Mouse (Mus musculus) embryo, embryonic 10.5 days (tissue): ENCODE measurements at regions not wholly inside any gene's neighbourhood (a gene's known extent, or its start where the extent isn't known, plus 50 kb on each side); places are given as distances from the start of the nearest gene placed in this dataset.

Source experiments
- DNase-seq: peaks from one replicate; pipeline ENCODE4 v3.0.0-alpha.2; 2015; ENCODE audit warnings: low spot score

- peak; percentile 24 for DNase-seq
Observed at GRCm38 (mm10) chr3:39062415-39062814, 175.7 kb downstream of the Fat4 start.

- DNase-seq = no peak
Observed at GRCm38 (mm10) chr3:39065457-39065856, 178.7 kb downstream of the Fat4 start.

- no peak for DNase-seq
Observed at GRCm38 (mm10) chr3:39069011-39069410, 182.3 kb downstream of the Fat4 start.

DNA sequence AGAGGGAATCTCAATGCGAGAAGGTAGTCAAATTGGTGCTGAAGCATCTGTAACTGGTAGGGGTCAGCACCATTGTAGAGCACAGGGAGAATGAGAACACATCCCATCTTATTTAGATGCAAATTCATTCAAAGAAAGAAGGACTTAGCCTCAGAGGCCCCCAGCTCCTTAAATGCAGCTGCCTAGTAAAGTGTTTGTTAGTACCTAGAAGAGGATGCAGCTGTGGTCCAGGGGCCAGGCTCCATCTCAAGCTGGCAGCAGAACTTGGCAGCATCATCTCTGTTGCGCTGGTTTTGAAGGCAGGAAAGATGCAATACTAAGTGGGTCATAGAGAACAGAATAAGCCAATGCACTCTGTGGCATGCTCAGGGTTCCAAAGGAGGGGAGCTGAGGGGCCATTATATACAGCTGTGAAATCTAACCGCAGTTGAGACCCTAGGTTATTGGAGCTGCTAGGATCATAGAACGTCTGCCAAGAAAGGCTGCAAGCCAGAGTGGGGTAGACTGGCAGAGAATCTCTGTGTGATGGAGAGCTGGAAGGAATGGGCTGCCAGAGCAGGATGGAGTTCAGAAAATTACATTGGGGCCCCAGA is 196.0 kb downstream of the Fat4 start:
- no peak for DNase-seq

DNA sequence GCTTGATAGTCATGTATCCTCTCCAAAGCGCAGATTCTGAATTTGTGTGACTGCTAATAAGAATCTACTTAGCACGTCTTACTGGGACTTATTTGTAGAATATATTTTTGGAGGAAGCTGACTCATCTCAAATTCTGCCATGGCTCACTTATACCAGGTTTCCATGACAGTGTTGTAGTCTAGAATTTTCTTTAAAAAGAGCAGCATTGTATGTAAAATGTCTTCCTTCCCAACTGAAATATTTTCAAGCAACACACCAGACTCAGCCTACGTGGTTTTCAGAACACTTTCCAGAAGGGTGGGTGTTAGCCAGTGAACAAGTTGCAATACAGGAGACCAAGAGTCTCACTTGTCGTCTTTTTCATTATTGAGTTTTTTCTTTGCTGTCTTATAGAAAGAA is 202.2 kb downstream of the Fat4 start:
- DNase-seq = no peak

DNA sequence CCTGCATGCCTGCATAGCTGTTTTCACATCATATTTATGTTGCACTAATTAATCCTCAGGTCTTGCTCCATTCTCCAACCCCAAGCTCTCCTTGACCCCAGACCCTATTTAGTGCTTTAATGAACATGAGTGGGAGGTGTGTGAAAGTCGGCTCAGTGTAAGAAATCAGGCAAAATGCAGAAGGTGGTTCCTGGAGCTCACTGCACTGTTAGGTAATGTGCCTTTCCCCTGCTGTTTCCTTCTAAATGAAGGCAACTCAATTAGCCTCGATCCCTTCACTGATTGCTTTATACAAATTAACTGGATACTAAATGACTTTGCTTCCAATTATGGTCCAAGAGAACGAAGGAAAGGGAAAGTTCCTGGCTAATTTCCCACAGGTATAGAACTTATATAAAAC is 215.6 kb downstream of the Fat4 start:
- no peak for DNase-seq

GRCm38 (mm10) chr3:39109756-39110392 is 223.1 kb downstream of the Fat4 start:
- DNase-seq = no peak

DNA sequence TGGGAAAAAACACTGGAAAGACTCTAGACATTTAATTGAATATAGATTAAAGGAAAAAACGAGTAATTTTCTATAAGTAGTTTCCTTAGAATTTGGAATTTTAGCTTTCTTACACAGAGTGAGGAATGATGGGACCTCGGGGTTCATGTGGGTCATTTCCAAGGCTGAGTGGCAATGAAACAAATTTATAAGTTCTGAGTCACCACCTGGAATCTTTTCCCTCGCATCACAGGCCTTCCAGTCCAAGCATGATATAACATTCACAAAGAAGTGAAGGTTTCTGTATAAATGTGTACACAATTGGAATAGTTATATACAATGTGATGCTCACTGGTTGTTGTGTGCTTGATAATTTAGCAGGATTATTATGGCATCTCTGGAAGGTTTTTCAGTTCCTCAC is 227.3 kb downstream of the Fat4 start:
- DNase-seq = no peak

DNA sequence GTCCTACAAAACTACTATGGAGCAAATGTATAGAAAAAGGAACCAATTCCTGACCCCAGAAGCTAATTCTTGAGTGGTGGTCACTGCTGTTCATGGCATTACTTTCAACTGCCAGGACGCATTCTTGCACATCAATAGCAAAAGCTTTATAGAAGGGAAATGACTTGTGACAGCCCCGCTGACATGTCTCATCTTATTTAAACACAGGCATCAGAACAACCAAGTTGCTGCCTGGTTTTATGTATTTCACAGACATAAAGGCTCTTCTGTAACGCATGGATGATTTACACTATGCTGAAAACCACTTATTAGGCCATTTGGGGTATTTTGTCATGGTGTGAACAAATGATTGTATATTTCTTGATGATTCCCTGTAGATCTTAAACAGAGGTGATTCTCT is 228.1 kb downstream of the Fat4 start:
- no peak for DNase-seq

DNA sequence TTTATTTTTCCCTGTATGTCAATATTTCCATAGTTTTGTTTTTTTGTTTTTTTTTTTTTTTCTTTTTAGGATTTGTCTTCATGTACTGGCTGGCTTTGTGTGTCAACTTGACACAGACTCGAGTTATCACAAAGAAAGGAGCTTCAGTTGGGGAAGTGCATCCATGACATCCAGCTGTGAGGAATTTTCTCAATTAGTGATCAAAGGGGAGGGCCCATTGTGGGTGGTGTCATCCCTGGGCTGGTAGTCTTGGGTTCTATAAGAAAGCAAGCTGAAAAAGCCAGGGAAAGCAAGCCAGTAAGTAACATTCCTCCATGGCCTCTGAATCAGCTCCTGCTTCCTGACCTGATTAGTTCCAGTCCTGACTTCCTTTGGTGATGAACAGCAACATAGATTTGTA is 228.7 kb downstream of the Fat4 start:
- no peak for DNase-seq

DNA sequence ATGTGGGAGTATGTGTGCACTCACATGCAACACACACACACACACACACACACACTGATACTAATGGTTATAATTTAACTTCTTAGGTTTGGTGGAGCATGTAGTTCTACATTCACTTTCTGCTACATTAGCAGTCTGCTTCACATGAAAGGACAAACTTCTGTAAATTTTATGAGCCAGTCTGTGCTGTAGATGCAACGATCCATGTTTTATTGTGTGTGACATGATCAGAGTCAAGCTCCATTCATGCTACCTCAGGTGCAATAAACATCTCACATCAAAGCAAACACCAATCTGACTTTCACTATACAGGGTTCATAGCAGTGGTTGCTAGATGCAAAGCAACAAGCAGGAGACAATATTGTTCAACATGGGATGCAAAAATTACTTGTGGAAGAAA is 235.5 kb downstream of the Fat4 start:
- DNase-seq = no peak

DNA sequence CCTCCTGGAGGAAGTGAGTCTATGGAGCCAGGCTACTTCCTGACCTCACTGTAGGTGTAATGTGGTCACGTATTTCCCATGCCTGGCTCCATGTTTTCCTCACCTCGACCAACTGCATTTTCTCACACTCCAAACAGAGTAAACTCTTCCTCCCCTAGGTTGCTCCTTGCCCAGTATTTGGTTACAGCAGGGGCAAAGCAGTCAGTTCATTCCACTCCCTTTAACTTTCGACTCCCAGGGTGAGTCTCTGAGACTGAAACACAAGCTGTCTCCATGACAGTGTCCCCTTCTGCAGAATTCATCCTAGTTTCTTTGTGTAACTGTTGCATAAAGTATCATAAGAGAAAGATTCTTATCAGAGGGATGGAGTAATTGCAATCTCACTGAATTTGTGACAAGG is 243.8 kb downstream of the Fat4 start:
- DNase-seq = no peak

GRCm38 (mm10) chr3:39165006-39165667 is 278.4 kb downstream of the Fat4 start:
- DNase-seq = no peak

- no peak for DNase-seq
Observed at GRCm38 (mm10) chr3:39182646-39183045, 295.9 kb downstream of the Fat4 start.

GRCm38 (mm10) chr3:39195102-39195501 is 308.4 kb downstream of the Fat4 start:
- no peak for DNase-seq

- DNase-seq = peak; percentile 9
Observed at GRCm38 (mm10) chr3:39202662-39203061, 315.9 kb downstream of the Fat4 start.

DNA sequence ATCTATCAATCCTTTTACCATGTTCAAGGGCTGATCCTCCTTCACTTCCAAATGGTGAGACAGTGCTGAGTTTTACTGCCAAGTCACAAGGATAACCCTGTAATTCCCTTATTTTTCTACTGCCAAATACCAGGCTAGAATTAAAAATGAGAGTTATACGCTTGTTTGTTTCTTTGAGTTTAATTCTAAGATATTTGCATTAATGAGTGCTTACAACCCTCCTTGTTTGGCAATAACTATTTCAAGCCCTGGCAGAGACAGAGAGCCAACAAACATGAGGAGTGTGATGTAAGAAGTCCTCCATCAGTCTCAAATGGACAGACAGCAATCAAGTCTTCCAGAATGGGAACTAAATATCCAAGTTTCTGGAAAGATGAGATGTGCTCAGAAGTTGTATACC is 321.9 kb downstream of the Fat4 start:
- no peak for DNase-seq

DNA sequence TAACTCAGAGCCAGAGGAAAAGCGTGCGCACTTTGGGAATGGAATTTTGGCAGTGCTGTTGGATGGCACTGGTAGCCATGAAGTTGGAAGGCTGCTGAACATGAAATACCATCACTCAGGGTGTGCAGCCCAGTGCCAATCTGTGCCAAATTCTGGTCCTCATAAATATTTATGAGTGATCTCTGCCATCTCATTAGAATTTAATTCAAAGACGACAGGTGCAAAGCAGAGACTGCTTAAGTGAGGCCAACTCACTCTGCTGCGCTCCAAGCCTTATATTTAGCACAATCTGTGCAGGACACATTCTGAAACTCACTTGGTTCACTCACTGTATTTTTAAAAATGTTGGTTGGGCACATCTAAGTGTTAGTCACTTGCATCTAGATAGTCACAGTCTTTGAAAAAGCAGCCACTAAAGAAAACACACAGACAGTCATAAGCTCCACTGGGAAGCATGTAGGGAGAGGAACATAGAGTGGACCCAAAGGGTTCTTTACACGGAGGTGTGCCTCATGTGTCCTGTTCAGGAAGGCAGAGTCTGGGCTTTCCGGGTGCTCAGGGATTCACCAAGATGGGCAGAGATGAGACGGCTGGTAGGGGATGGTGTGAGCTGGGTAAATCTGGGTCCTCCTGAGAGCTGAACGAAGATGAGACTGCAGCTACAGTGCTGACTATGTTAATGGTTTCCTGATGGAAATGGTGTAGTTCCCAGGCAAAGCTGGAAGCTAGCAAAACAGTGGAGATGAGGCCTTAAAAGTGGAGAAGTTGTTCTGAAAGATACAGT is 322.8 kb downstream of the Fat4 start:
- no peak for DNase-seq

DNA sequence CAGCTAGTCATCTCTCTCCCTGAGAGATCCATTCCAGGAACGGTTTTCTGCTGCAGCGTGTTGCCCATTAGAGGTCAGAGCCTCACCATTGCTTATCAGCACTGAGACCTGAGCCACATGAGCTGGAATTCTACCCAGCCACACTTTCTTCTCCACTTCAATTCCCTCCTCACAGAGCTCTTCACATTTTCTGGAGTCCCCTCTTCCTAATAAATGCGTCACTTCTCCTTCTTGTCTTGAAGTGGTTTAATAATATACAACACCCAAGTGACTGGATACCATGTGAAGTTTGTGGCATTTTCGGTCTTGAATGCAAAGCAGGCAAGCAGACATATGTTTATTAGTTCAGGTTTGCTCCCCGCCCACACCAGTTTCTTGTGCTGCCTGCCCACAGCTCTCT is 324.9 kb downstream of the Fat4 start:
- peak; percentile 6 for DNase-seq

DNA sequence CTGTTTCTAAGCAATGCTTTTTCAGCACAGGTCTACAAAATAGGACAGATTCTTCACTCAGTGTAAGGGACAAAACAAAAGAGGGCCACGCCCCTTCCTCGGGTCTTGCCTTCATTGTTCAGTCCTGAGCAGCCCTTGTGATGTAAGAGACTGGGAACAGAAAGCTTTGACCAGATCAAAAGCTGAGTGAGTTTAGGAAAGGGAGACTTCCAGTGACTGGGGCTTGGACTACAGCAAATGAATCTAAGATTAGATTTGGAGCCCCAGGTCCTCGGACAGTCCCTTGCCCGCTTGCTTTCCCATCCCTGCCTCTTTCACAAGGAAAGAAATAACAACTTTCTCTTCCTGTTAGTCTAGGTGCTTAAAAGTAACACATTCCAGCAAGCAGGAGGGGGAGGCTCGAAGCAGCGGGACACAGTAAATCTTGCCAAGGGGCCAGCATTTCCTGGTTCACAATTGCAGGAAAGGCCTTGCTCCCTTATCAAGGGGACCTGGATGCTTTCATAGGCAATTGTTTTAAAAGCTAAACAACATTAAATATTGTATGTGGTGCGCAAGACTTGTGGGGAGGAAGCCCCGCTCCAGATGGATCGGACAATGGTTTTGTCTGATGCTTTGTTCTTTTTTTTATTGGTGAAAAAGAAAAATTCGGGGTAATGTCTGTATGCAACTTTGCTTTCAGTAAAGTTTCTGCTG is 333.4 kb downstream of the Fat4 start:
- peak; percentile 85 for DNase-seq

DNA sequence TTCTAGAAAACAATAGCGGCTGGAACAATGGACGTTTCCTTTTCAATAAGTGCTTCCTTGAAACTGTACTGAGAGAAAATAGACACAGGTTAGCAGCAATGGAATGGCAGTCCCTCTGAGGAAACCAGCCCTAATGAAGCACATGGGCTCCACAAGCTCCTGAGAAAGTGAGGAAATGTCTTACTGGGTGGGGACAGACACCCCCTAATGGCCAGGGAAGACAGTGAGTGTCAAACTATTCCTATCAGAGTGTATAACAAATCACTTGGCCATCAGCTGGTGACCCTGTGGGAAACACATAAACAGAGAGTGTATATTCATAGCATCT is 333.9 kb downstream of the Fat4 start:
- peak; percentile 51 for DNase-seq

DNA sequence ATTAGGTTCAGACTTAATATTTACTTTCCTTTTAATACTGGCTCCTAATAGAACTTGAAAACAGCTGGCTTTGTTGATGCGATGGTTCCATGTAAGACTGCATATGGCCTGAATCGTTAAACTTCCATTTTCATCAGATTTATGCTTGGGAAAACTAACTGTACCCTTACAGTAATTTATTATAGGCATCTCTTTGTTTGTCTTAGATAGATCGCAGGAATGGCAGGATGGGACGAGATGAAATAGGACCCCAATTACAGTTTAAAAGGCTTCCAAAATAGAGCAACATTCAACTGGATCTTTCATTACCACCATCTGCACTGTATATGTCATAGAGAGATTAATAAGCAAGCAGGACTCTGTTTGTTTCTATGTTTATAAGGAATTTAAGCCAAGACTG is 335.3 kb downstream of the Fat4 start:
- DNase-seq = no peak
